Mouse (Mus musculus) right cerebral cortex, adult 2 months (tissue): ENCODE measurements around the gene Ap2s1.

Source experiments
- DNase-seq, 2 experiments: peaks; one replicate each; pipeline ENCODE4 v3.0.0; 2021 to 2022; ENCODE audit warnings: low spot score in 2 of 2

Ap2s1 gene

DNA sequence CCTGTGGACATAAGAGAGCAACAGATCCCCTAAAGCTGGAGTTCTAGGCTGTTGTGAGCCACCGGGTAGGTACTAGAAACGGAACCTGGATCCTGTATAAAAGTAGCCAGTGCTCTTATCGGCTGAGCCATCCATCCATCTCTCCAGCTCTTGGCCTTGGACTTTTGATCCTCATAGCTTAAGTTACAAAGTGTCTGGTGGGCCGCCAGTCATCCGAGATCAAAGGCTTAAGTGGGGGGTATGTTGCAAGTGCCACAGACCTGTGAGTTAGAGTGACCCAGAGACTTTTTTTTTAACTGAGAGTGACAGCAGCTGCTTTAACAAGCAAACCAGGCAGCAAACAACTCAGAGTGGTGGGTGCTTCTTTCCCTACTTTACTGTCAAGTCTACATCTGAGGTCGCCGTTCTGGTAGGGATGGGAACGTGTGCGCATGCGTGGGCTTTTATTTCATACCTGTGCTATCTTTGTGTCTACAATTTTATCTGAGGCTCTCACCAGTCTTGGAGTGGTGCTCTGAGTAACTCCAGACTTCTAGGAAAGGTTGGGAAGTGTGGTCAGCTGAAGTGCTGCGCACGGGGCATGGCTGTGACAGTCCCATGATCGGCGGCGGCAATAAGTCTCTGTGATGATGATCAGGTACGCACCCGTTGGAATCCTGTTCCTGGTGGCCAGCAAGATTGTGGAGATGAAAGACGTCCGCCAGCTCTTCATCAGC, 55.0 kb downstream of the Ap2s1 start:
- no peak for DNase-seq

DNA sequence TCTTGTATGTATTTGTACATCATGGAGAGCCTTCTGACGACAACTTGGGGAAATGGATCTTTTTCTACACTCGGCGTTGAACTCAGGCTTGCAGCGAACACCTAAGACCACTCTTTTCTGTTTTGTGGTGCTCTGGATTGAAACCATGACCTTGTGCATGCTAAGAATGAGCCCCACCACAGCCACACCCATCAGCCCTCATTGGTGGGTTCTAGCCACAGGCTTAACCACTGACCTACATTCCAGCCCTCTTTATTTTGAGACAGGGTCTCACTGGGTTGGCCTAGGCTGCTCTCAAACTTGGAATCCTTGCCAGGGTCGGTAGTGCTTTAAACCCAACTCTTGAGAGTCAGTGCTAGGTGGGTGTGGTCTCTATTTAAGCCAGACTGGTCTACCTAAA, 56.7 kb downstream of the Ap2s1 start:
- DNase-seq: no peak
